Mouse (Mus musculus) cerebellum, adult 2 months (tissue): ENCODE measurements around the gene Eif2s1.

ENCODE experiments used
- CTCF ChIP-seq: fragments of 200-500 bp; IDR thresholded peaks from 2 replicates; pipeline ENCODE4 v1.5.1; 2011; ENCODE audit warnings: low read depth, mild to moderate bottlenecking, control low read depth, low read length, moderate library complexity, borderline replicate concordance; ENCODE audit not compliant: insufficient read depth
- POLR2A ChIP-seq: fragments of 200-500 bp; IDR thresholded peaks from 2 replicates; pipeline ENCODE4 v1.6.1; 2011; ENCODE audit warnings: low read length, control low read depth, borderline replicate concordance; ENCODE audit not compliant: insufficient read depth

DNA sequence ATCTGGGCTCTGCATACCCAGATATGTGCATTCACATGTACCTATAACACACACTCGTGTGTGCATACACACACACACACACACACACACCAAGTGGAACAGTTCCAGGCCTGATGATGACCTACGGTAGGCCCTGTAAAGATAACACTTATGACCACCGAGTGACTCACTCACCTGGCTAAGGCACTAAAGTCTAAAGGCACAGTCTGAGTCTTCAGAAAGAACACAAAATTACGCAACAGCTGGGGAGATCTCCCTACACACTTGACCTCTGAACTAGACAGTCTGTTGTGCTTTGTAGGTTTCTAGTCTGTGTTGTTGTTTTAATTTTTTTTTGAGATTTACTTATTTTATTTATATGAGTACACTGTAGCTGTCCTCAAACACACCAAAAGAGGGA lies 52.8 kb downstream of the Eif2s1 start:
- TF ChIP-seq POLR2A (no peak), CTCF (no peak)
